Mouse (Mus musculus) C2C12 (cell line): Measurements from ENCODE around the gene Brd2. TPM values are rescaled to one million over a fixed set of nuclear protein-coding genes. Genes with fewer than 3 reads are reported as not detected.

Experiments
- H3K27me3 ChIP-seq: one replicate; pipeline ENCODE4 v1.6.1; 2011; ENCODE audit not compliant: control insufficient read depth, insufficient read depth, insufficient read length
- H3K36me3 ChIP-seq: one replicate; pipeline ENCODE4 v1.6.1; 2011; ENCODE audit not compliant: control insufficient read depth, insufficient read depth
- H3K4me3 ChIP-seq: one replicate; pipeline ENCODE4 v1.5.1; 2011; ENCODE audit warnings: mild to moderate bottlenecking, control low read depth; ENCODE audit not compliant: poor library complexity, insufficient read depth, severe bottlenecking
- H3K79me2 ChIP-seq: one replicate; pipeline ENCODE4 v1.6.1; 2011; ENCODE audit not compliant: control insufficient read depth, insufficient read depth
- H3K79me3 ChIP-seq: one replicate; pipeline ENCODE4 v1.6.1; 2011; ENCODE audit warnings: low read depth, control low read depth
- H3ac ChIP-seq: one replicate; pipeline ENCODE3; 2011; ENCODE audit warnings: low read depth; ENCODE audit not compliant: control insufficient read depth, insufficient read length
- CEBPB ChIP-seq: IDR thresholded peaks from one replicate; pipeline ENCODE4 v1.6.1; 2011; ENCODE audit warnings: low read depth, mild to moderate bottlenecking, control low read depth, moderate library complexity
- CTCF ChIP-seq: IDR thresholded peaks from one replicate; pipeline ENCODE4 v1.5.1; 2011; ENCODE audit not compliant: control insufficient read depth, insufficient read depth, insufficient read length
- FOSL1 ChIP-seq: IDR thresholded peaks from one replicate; pipeline ENCODE4 v1.8.0; 2011; ENCODE audit warnings: mild to moderate bottlenecking, low read length; ENCODE audit not compliant: poor library complexity, insufficient read depth, severe bottlenecking
- MAX ChIP-seq: IDR thresholded peaks from one replicate; pipeline ENCODE4 v1.6.1; 2011; ENCODE audit warnings: mild to moderate bottlenecking, control low read depth
- MYOD1 ChIP-seq: IDR thresholded peaks from one replicate; pipeline ENCODE4 v1.6.1; 2011; ENCODE audit warnings: low read depth; ENCODE audit not compliant: control insufficient read depth, insufficient read length
- MYOG ChIP-seq: IDR thresholded peaks from one replicate; pipeline ENCODE4 v1.6.1; 2011; ENCODE audit not compliant: control insufficient read depth, insufficient read length; ENCODE audit errors: extremely low read depth
- USF1 ChIP-seq: IDR thresholded peaks from one replicate; pipeline ENCODE4 v1.6.1; 2011; ENCODE audit warnings: low read depth, mild to moderate bottlenecking, control low read depth, moderate library complexity
- polyA plus RNA-seq: library from polyadenylated mRNA; unstranded; fragments of >200 nt; fragmentation: generic; extraction: Trizol; gene quantifications from one replicate; pipeline ENCODE4 v1.2.1, GENCODE M21; 2012; ENCODE audit warnings: missing spikeins

The Brd2 gene
- polyA plus RNA-seq, 1 experiment, result 127 TPM

GRCm38 (mm10) chr17:34072091-34072490 is 50.3 kb downstream of the Brd2 start:
- no peak overlapping the region for H3K4me3 ChIP-seq
- no peaks in the 10 kb centered on the region for H3K79me2 ChIP-seq
- TF ChIP-seq FOSL1, result no peak
- no peak for TF ChIP-seq CEBPB
- TF ChIP-seq MYOD1, result no peak
- no peak for TF ChIP-seq MAX
- H3K27me3 ChIP-seq, result peaks cover 1% of the 10 kb centered on the region
- H3K36me3 ChIP-seq, result no peaks in the 10 kb centered on the region
- H3ac ChIP-seq, result no peak overlapping the region
- no peaks in the 10 kb centered on the region for H3K79me3 ChIP-seq

- TF ChIP-seq USF1 (no peak), CEBPB (no peak), MAX (no peak), MYOD1 (no peak), CTCF (no peak), FOSL1 (no peak), MYOG (no peak)
- Histone ChIP-seq H3ac (no peak overlapping the region), H3K4me3 (no peak overlapping the region), H3K27me3 (peaks cover 3% of the 10 kb centered on the region), H3K79me3 (no peaks in the 10 kb centered on the region), H3K36me3 (no peaks in the 10 kb centered on the region), H3K79me2 (no peaks in the 10 kb centered on the region)
Measured at GRCm38 (mm10) chr17:34068864-34069263, 53.6 kb downstream of the Brd2 start.

Other genes with a start within 250 kb of the Brd2 start
- gene Gm7029, start 248.8 kb downstream of the Brd2 start, polyA plus RNA-seq, result not detected
- gene Kifc1, start 232.0 kb downstream of the Brd2 start, polyA plus RNA-seq, result 68.6 TPM
- gene Platr17, start 217.5 kb downstream of the Brd2 start, polyA plus RNA-seq, result not detected
- gene Daxx, start 213.2 kb downstream of the Brd2 start, polyA plus RNA-seq, result 19.3 TPM
- gene Tapbp, start 206.7 kb downstream of the Brd2 start, polyA plus RNA-seq, result 30.5 TPM
- 30.3 TPM for gene Zbtb22, start 206.7 kb downstream of the Brd2 start, polyA plus RNA-seq
- gene Rgl2, start 193.1 kb downstream of the Brd2 start, polyA plus RNA-seq, result 31.7 TPM
- 130 TPM for gene Pfdn6, start 182.3 kb downstream of the Brd2 start, polyA plus RNA-seq
- 64.8 TPM for gene Wdr46, start 182.0 kb downstream of the Brd2 start, polyA plus RNA-seq
- 1.5 TPM for gene B3galt4, start 171.1 kb downstream of the Brd2 start, polyA plus RNA-seq
- 24.4 TPM for gene Vps52, start 166.8 kb downstream of the Brd2 start, polyA plus RNA-seq
- 517 TPM for gene Rps18, start 166.6 kb downstream of the Brd2 start, polyA plus RNA-seq
- gene H2-K1, start 122.3 kb downstream of the Brd2 start, polyA plus RNA-seq, result 19.0 TPM
- 26.8 TPM for gene Ring1, start 98.0 kb downstream of the Brd2 start, polyA plus RNA-seq
- 17.6 TPM for gene H2-Ke6, start 94.6 kb downstream of the Brd2 start, polyA plus RNA-seq
- gene Slc39a7, start 91.0 kb downstream of the Brd2 start, polyA plus RNA-seq, result 175 TPM
- gene Rxrb, start 90.8 kb downstream of the Brd2 start, polyA plus RNA-seq, result 39.0 TPM
- 0.77 TPM for gene Col11a2, start 83.2 kb downstream of the Brd2 start, polyA plus RNA-seq
- gene H2-Oa, start 30.3 kb downstream of the Brd2 start, polyA plus RNA-seq, result not detected
- 5.2 TPM for gene H2-DMa, start 3.1 kb downstream of the Brd2 start, polyA plus RNA-seq
- gene H2-DMb2, start 20.7 kb upstream of the Brd2 start, polyA plus RNA-seq, result not detected
- gene H2-DMb1, start 30.4 kb upstream of the Brd2 start, polyA plus RNA-seq, result not detected
- 0.30 TPM for gene Tap1, start 64.9 kb upstream of the Brd2 start, polyA plus RNA-seq
- 0.07 TPM for gene Psmb9, start 65.1 kb upstream of the Brd2 start, polyA plus RNA-seq
- 0.05 TPM for gene Psmb8, start 75.1 kb upstream of the Brd2 start, polyA plus RNA-seq
- 0.47 TPM for gene Tap2, start 80.9 kb upstream of the Brd2 start, polyA plus RNA-seq
- gene H2-Ob, start 116.3 kb upstream of the Brd2 start, polyA plus RNA-seq, result not detected
- not detected for gene H2-Ab1, start 135.1 kb upstream of the Brd2 start, polyA plus RNA-seq
- not detected for gene H2-Aa, start 165.2 kb upstream of the Brd2 start, polyA plus RNA-seq
- gene H2-Eb1, start 183.2 kb upstream of the Brd2 start, polyA plus RNA-seq, result not detected
- gene H2-Eb2, start 203.0 kb upstream of the Brd2 start, polyA plus RNA-seq, result not detected
- not detected for gene Btnl2, start 232.2 kb upstream of the Brd2 start, polyA plus RNA-seq